Mouse (Mus musculus): Measurements from ENCODE around the gene Pars2.
A peak's percentile ranks its signal among the peaks of the same experiment; 100 is the strongest.

Gene Pars2

GRCm38 (mm10) chr4:106650833-106651527 lies at the start of gene Pars2:
Pars2 (plus strand) TSS chr4:106651069.
- DNase-seq = peak; percentile 98

- no peak for DNase-seq
These were observed 44.0 kb upstream of the Pars2 start for GRCm38 (mm10) chr4:106606639-106607554.

- DNase-seq = no peak
These were observed 43.0 kb upstream of the Pars2 start for GRCm38 (mm10) chr4:106607905-106608304.

- no peak for DNase-seq
These were observed 37.8 kb upstream of the Pars2 start for GRCm38 (mm10) chr4:106613105-106613504.

GRCm38 (mm10) chr4:106613560-106613959 lies 37.3 kb upstream of the Pars2 start:
- peak; percentile 32 to 55 for DNase-seq

- peak; percentile 83 to 85 for DNase-seq
These were observed 36.6 kb upstream of the Pars2 start for GRCm38 (mm10) chr4:106614180-106614797.

GRCm38 (mm10) chr4:106614881-106615280 lies 36.0 kb upstream of the Pars2 start:
- DNase-seq = peak; percentile 55 to 66

GRCm38 (mm10) chr4:106615637-106616036 lies 35.2 kb upstream of the Pars2 start:
- peak; percentile 22 to 52 for DNase-seq

- peak in 1 of 2 experiments; percentile 34 for DNase-seq
These were observed 33.8 kb upstream of the Pars2 start, which contains the start of gene Lexm for GRCm38 (mm10) chr4:106617056-106617455. Lexm (minus strand) TSS chr4:106617241.

GRCm38 (mm10) chr4:106618898-106619297 lies 32.0 kb upstream of the Pars2 start:
- no peak for DNase-seq

- DNase-seq = no peak
These were observed 29.4 kb upstream of the Pars2 start for GRCm38 (mm10) chr4:106621428-106621827.

- DNase-seq = no peak
These were observed 28.8 kb upstream of the Pars2 start, which contains the start of gene Ttc22 for GRCm38 (mm10) chr4:106622030-106622493. Ttc22 (plus strand) TSS chr4:106622432.

- no peak for DNase-seq
These were observed 28.2 kb upstream of the Pars2 start for GRCm38 (mm10) chr4:106622712-106623111.

GRCm38 (mm10) chr4:106624271-106624670 lies 26.6 kb upstream of the Pars2 start:
- DNase-seq = no peak

GRCm38 (mm10) chr4:106627809-106628208 lies 23.1 kb upstream of the Pars2 start:
- no peak for DNase-seq

- DNase-seq = no peak
These were observed 22.1 kb upstream of the Pars2 start for GRCm38 (mm10) chr4:106628650-106629360.

- no peak for DNase-seq
These were observed 21.5 kb upstream of the Pars2 start for GRCm38 (mm10) chr4:106629374-106629773.

GRCm38 (mm10) chr4:106630333-106631220 lies 20.3 kb upstream of the Pars2 start:
- peak; percentile 33 to 53 for DNase-seq

- no peak for DNase-seq
These were observed 18.6 kb upstream of the Pars2 start for GRCm38 (mm10) chr4:106632313-106632712.

GRCm38 (mm10) chr4:106633281-106634085 lies 17.4 kb upstream of the Pars2 start:
- no peak for DNase-seq
